Mouse (Mus musculus) ES-Bruce4 (cell line): ENCODE measurements around the gene Tbc1d16. TPM values are rescaled to one million over a fixed set of nuclear protein-coding genes. Genes with fewer than 3 reads are reported as not detected.

Experiments
- H3K27ac ChIP-seq: 2 replicates; pipeline ENCODE4 v1.5.1; 2012; ENCODE audit warnings: low read length, inconsistent platforms; ENCODE audit not compliant: insufficient read depth
- H3K27me3 ChIP-seq: 2 replicates; pipeline ENCODE4 v1.6.1; 2012; ENCODE audit warnings: mild to moderate bottlenecking, low read length, inconsistent platforms; ENCODE audit not compliant: control insufficient read depth, poor library complexity, insufficient read depth, severe bottlenecking
- H3K36me3 ChIP-seq: 2 replicates; pipeline ENCODE4 v1.6.1; 2012; ENCODE audit warnings: inconsistent platforms, mild to moderate bottlenecking, low read length, moderate library complexity; ENCODE audit not compliant: control insufficient read depth, poor library complexity, insufficient read depth, severe bottlenecking
- H3K4me1 ChIP-seq: one replicate; pipeline ENCODE4 v1.8.1; 2011; ENCODE audit warnings: low read length; ENCODE audit not compliant: control insufficient read depth, insufficient read depth
- H3K4me3 ChIP-seq: 2 replicates; pipeline ENCODE4 v1.5.1; 2011; ENCODE audit warnings: low read depth, mild to moderate bottlenecking, low read length
- H3K9ac ChIP-seq: 2 replicates; pipeline ENCODE4 v1.6.1; 2012; ENCODE audit warnings: low read depth, mild to moderate bottlenecking, inconsistent platforms; ENCODE audit not compliant: poor library complexity, severe bottlenecking
- H3K9me3 ChIP-seq: replicated peaks from 2 replicates; pipeline ENCODE4 v1.6.1; 2012; ENCODE audit warnings: mild to moderate bottlenecking, low read length, inconsistent platforms; ENCODE audit not compliant: control insufficient read depth, poor library complexity, insufficient read depth, severe bottlenecking
- CTCF ChIP-seq: IDR thresholded peaks from one replicate; pipeline ENCODE4 v1.8.1; 2011; ENCODE audit warnings: low read depth, low read length
- EP300 ChIP-seq: IDR thresholded peaks from 2 replicates; pipeline ENCODE4 v1.6.1; 2011; ENCODE audit warnings: low read depth, low read length; ENCODE audit not compliant: insufficient read depth
- POLR2A ChIP-seq: IDR thresholded peaks from one replicate; pipeline ENCODE4 v1.8.1; 2011; ENCODE audit warnings: low read length; ENCODE audit not compliant: insufficient read depth
- polyA plus RNA-seq: library from polyadenylated mRNA; stranded (reverse); fragments of >200 nt; gene quantifications from 2 replicates; pipeline ENCODE4 v1.2.4, GENCODE M21; 2011; ENCODE audit warnings: low read depth; ENCODE audit not compliant: missing spikeins, insufficient read depth, insufficient read length

Tbc1d16 gene
- polyA plus RNA-seq, 1 experiment: 15.9 TPM

- no peak overlapping the region for H3K4me3 ChIP-seq
- H3K4me1 ChIP-seq: no peaks in the 10 kb centered on the region
- no peaks in the 10 kb centered on the region for H3K27me3 ChIP-seq
- no peak overlapping the region for H3K27ac ChIP-seq
- H3K9me3 ChIP-seq: no peaks in the 10 kb centered on the region
- no peaks in the 10 kb centered on the region for H3K36me3 ChIP-seq
- H3K9ac ChIP-seq: no peak overlapping the region
- TF ChIP-seq CTCF: no peak
- TF ChIP-seq POLR2A: no peak
- TF ChIP-seq EP300: no peak
These were observed 89.3 kb downstream of the Tbc1d16 start for GRCm38 (mm10) chr11:119139026-119139425.

DNA sequence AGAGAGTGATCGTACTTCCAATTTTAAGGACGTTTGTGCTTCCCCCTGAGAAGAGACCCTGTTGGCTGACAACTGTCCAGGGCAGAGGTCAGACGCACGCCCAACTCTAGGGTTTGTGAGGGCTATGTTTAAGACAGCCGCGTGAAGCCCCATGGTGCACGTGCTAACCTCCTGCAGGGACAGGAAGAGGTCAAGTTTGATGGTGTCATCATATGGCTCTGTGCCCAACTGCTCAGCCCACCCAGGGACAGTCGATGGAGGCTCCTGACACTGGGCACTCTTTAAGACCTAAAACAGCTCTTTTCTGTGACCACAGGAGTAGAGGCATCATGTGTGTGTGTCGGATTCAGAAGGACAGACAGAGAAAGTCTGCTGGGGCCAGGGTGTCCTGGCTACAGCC, 90.1 kb downstream of the Tbc1d16 start:
- TF ChIP-seq POLR2A (no peak), CTCF (no peak), EP300 (no peak)
- no peak overlapping the region for H3K27ac ChIP-seq
- no peak overlapping the region for H3K9ac ChIP-seq
- H3K36me3 ChIP-seq: no peaks in the 10 kb centered on the region
- H3K4me1 ChIP-seq: no peaks in the 10 kb centered on the region
- H3K4me3 ChIP-seq: no peak overlapping the region
- no peaks in the 10 kb centered on the region for H3K27me3 ChIP-seq
- H3K9me3 ChIP-seq: no peaks in the 10 kb centered on the region

- H3K4me1 ChIP-seq: no peaks in the 10 kb centered on the region
- no peak overlapping the region for H3K27ac ChIP-seq
- H3K9ac ChIP-seq: no peak overlapping the region
- TF ChIP-seq EP300 (no peak), POLR2A (no peak), CTCF (no peak)
- no peak overlapping the region for H3K4me3 ChIP-seq
- H3K9me3 ChIP-seq: no peaks in the 10 kb centered on the region
- H3K36me3 ChIP-seq: no peaks in the 10 kb centered on the region
- no peaks in the 10 kb centered on the region for H3K27me3 ChIP-seq
These were observed 93.7 kb downstream of the Tbc1d16 start for GRCm38 (mm10) chr11:119134586-119134985.

DNA sequence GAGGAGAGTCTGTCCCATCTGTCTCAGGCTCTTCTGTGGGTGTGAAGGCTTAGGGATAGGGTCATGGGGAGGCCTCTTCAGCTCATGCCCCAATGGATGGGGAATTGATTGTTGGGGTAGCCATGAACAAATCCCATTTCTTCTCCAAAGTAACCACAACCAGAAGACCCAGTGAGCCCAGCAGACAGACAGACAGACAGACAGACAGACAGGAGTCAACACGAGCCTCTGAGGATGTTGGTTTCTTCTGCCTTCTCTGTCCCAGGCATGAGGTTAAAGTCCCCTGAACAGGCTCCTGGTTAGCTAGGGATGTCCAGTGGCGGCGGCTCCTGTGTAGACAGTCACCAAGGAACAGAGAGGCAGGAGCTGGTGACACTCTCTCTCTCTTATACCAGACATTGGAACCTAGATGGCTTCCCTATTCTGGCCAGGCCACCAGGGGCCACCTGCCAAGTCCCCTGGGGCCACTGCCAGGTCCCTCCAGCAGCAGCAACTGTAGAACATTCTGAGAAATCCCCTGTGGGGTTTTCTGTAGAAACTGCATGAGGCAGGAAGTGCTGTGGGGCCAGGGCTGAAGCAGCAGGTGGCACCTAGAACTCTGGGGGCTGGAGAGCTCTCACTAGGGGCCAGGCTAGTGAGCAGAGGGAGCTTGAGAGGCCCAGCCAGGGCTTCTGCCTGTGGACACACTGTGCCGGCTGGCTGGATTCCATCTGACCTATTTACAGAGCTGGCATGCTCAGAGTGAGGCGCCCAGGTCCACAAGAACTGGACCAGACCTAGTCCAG, 94.7 kb downstream of the Tbc1d16 start:
- H3K27ac ChIP-seq: no peak overlapping the region
- H3K27me3 ChIP-seq: no peaks in the 10 kb centered on the region
- TF ChIP-seq CTCF (no peak), EP300 (no peak), POLR2A (no peak)
- no peaks in the 10 kb centered on the region for H3K36me3 ChIP-seq
- no peaks in the 10 kb centered on the region for H3K4me1 ChIP-seq
- H3K4me3 ChIP-seq: no peak overlapping the region
- H3K9me3 ChIP-seq: no peaks in the 10 kb centered on the region
- H3K9ac ChIP-seq: no peak overlapping the region

DNA sequence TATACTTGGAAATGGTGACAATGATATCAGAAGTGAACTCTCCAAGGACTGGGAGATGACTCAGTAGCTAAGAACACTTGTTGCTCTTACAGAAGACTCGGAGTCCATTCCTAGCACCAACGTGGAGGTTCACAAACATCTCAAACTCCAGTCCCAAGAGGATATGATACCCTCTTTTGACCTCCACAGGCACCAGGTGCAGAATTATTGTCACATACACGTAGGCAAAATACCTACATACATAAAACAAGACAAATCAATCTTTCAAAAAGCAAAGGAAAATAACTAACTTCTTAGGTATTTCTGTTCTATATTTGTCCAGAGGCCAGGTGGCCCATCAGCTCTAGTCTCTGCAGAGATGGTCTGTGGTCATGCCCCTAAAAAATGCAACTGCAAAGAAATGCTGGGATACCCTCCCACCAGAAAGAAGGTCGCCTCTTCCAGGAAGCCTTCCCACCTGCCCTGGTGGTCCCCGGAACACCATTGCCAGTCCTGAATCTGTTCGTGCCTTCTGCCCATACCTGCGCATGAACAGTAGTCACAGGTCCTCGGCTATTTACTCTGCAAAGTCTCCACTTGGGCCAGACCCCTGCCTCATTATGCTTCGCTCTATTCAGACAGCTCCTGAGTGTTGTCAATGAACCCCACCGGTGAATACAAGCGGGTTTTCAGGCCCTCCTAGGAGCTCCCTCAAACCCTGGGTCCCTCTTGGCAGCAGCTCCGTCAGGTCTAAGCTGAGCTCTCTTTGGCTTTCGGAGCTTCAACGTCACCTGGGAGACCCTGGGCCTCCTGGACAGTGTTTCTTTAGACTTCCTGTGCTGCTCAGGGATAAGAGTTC, 95.9 kb downstream of the Tbc1d16 start:
- Histone ChIP-seq H3K27me3 (no peaks in the 10 kb centered on the region), H3K36me3 (no peaks in the 10 kb centered on the region), H3K9me3 (no peaks in the 10 kb centered on the region), H3K4me1 (no peaks in the 10 kb centered on the region), H3K27ac (no peak overlapping the region), H3K9ac (no peak overlapping the region), H3K4me3 (no peak overlapping the region)
- TF ChIP-seq CTCF (no peak), EP300 (no peak), POLR2A (no peak)

DNA sequence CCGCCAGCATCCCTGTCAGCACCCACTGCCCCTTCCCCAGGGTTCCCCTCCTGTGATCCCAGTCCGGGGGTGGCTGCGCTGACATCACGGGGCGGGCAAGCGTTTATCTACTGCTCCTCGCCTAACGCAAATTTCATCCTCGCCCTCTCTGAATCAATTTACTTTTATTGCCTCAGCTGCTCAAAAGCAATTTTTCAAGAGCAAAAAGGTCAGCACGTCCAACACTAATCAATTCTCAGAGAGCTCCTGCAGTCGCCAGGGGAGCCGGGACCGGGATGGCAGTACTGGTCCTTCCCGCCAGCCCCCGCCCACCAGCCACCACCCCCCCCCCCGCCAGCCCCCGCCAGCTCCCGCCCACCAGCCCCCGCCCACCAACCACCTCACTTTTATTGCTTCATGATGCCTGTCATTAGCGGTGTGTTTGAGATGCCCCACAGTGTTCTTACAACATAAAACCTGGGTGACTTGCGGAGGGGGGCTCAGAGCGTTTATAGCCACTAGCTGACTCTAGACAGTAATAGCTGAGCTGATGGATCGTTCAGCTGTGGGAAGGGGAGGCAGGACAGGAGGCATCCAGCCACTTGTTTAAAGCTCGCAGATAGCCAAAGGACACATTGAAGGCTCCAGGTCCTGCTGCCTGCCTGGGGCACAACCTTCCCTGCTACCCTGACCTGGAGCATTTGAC, 98.1 kb downstream of the Tbc1d16 start:
- H3K4me3 ChIP-seq: no peak overlapping the region
- no peak overlapping the region for H3K9ac ChIP-seq
- no peaks in the 10 kb centered on the region for H3K36me3 ChIP-seq
- TF ChIP-seq CTCF (no peak), EP300 (no peak), POLR2A (no peak)
- no peaks in the 10 kb centered on the region for H3K27me3 ChIP-seq
- H3K27ac ChIP-seq: no peak overlapping the region
- H3K4me1 ChIP-seq: no peaks in the 10 kb centered on the region
- H3K9me3 ChIP-seq: no peaks in the 10 kb centered on the region
